Mouse (Mus musculus) cerebellum, adult 11-12 months (tissue): Measurements from ENCODE around the gene Thbd.

ENCODE experiments used
- DNase-seq: peaks from one replicate; pipeline ENCODE4 v3.0.0; 2022

Gene Thbd

DNA sequence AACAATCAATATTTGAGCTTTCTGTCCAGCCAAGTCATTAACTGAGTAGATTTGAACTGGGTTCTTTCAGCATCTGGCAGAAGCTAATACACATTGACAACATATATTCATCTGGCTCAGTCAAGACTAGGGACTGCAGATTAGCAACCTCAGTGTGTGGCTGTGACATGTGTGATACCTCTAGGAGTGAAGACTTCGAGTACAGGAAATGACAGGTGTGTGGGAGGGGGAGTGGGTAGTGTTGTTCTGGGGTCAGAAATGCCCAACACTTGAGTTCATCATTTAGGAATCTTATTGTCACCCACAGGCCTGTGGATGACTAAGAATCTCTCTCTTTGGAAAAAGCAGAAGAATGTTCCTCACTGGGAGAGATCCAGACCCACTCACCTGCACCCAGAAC is 13.1 kb upstream of the Thbd start:
- DNase-seq, result no peak

DNA sequence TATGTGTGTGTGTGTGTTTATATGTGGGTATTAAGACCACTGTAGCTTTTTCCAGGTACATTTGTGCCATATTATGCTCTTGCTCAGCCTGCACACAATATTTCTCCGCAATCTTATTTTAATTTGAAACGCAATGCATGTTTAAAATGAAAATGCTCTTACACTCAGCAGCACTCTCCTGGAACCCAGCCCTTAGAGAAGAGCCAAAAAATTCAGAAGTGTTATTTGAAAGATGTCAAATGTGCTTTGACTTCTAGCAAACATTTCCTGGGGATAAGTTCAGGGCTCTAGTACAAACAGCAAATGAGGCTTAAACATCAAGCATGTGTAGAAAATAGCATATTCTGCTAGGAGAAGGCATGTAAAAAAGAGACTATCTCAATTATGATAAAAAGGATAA is 11.8 kb upstream of the Thbd start:
- DNase-seq, result no peak

DNA sequence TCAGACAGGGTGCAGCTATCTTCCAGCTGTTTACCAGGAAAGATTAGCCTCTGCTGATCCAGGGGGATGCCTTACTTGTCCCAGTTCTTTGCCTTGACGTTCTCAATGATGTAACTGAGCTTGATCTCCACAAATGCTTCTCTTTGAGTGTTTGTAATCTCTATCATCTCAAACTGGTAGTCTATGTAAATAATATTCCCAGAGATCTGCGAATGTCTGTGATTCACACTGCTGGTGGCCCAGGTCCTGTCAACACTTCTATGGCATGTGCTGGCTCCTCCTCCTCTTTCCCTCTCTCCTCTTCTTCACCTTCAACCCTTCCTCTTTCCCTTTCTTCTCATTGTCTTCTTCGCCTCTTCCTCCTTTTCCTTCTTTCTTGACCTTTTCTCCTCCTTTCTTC is 11.2 kb upstream of the Thbd start:
- no peak for DNase-seq

DNA sequence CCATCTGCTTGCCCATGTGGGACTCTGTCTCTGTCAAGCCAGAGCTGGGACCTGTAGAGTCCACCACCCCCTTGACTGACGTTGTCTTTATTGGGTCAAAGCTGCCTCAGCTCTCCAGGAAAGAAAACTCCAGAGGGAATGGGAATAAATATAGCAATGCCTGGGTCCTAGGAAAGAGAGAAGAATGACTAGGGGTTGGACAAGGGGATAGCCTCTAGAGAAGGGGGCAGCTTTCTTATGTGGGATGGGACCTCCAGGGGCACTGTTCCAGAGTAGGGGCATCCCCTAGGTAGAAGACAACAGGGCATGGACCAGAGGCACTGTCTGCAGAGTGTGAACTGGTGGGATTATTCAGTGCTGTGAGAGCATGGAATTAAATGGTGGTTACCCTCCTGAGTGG is 1.8 kb upstream of the Thbd start:
- no peak for DNase-seq

DNA sequence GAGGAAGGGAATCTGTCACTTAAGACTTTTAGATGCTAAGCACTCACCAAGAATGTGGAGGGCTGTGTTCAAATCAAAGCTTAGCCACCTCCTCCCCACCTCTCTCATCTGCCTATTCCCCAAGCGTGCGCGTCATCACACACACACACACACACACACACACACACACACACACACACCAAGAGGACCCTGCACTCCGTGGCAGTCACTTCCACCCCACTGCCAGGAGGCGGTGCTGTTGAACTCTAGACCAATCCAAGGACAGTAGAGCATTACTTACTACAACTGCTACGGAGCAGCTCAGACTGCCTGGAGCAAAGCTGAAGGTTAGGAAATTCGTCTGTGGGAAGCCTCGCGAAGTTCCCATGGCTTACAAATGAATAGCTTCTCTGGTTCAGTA is 1.2 kb upstream of the Thbd start:
- DNase-seq, result no peak

DNA sequence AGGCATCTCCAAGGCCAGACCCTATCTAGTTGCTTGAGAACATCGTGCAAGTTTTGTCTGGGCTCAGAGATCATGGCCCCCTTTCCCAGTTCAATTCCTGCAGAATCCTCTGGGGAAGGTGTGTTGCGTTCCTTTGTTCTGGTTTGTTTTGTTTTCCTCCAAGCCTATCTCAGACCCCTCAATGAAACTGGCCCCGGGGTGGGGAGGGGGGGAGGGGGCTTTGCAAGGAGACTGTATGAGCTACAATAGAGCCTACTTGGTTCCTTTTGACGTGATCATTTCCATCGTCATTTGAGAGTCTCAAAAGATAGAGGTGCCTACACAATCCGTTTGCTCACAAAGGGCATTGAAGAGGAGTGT is 753 bp upstream of the Thbd start:
- no peak for DNase-seq

DNA sequence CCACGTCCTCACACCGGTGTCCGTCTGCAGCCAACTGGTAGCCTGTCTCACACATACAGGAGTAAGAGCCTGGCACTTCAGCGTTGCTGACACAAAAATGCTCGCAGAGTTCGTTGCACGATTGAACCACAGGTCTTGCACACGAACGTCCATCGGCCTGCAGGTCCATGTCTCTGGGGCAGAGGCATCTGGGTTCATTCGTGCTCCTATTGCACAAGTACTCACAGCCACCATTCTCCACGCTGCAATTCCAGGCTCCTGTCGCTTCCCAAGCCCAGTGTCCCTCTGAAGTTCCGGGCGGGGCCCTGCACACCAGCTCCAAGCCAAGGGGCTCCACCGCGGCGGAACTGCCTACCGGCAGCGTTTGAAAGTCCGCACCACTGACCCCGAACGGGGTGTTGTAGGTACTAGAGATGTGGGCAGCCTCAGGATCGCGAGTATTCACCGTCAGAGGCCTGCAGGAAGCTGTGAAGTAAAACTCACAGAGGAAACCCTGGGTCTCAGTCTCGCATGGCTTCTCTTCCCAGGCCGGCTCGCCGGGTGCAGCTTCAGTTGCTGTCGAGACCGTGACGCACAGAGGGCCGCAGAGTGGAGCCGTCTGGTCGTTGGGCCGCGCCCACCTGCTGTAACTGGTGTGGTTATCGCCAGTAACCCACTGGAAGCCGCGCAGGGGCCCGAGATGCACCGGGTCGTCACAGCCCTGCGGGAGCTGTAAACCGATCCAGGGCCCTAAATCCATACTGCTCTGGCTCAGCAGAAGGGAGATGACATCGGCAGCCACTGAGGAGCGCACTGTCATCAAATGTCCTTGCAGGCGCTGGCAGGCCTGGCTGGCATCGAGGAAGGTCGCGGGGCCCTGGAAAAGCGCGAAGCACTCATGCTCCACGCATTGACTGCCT is 768 bp downstream of the Thbd start:
- DNase-seq, result no peak

DNA sequence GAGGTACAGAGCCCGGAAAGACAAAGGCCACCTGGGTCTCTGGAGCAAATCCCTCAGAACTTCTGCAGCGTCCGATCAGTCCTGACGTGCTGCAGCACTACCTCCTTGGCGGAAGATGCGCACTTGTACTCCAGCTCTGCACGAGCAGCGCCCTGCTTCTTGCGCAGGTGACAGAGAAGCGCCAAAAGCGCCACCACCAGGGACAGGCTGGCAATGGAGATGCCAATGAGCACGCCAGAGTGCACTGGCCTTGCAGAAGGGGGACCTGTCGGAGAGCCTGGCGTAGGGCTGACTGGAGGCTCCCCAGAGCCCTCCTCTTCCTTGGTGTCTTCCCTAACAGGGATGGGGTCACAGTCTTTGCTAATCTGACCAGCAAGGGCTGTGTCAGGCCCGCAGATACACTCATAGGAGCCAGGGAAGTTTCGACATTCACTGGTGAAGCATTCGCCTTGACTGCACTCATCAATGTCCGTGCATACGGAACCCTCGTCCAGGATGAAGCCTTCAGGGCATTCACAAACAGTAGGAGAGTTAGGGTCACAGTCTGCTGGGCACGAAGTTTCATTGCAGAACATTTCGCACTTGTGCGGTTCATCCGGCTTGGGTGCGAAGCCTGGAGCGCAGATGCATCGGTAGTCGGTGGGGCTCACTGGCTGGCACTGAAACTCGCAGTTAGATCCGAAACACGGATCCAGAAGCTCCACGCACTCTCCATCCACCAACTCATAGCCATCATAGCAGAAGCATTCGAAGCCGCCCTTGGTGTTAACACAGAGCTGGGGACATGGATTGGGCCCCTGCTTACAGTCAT is 1.6 kb downstream of the Thbd start:
- DNase-seq, result no peak

DNA sequence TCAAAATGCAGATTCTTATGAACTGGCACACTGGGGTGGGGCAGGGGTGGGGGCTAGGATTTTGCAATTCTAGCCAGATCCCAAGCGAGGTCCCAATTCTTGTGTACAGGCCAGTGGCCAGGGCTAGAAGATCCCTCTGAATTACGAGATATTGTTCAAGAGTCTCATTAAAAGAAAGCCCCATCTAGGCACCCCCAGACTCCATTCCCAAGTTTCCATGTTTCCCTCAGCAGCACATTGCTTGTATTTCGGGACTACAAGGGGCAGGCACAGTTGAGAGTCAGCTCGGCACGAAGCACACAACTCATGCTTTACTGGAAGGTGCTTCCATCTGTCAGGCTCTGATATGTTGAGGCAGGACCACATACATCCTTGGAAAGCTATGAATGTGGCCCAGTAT is 3.1 kb downstream of the Thbd start:
- DNase-seq, result no peak

DNA sequence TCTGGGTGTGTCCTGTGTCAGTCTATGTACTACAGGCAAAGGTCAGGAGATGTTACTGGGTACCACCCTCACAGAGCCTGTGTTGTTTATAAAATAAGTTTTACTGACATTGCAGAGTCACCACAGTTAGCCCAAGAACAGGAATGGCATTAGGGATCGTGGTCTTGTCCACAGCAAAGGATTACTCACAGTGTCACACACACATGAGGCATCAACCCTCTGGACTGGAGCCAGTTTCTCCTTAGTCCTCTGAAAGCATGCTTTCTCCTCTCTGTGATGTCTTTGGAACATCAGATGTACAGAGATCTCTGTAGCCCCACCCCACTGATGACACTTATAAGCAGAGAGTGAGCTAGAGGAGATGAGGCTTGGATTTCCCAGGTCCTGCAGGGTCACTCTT is 5.8 kb downstream of the Thbd start:
- no peak for DNase-seq

DNA sequence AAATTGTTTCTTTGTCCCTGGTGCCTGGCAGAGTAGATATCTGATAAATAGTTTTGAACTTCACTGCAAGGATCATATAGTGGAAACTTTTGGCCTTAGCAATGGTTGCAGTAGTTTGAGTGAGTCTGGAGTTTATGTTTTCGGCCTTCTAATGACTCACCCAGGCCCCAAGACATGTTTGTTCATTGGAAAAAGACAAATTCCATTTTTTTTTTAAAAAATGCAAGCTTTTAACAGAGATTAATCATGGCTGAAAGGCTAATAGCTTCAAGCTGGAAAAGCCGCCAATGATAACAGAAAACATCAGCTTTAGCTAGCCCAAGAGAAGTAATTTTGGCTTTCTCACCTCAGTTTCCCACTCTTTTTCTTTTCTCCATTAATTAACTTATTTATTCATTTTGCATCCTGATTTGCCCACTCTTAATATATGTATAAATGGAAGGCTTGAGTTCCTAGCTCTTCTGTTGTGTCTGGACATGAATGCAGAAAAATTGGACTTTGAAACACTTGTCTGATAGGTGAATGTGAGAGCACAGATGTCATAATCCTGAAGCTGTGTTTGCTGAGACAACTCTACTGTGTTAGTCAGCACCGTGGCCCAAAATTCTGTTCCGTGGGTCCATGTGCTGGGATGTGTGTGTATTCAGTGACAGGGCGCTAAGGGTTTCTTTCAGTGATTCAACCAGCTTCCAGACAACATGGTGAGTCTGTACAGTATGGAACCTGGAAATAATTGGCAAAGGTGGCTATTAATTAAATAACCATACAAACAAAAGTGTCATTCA is 8.9 kb downstream of the Thbd start:
- no peak for DNase-seq

DNA sequence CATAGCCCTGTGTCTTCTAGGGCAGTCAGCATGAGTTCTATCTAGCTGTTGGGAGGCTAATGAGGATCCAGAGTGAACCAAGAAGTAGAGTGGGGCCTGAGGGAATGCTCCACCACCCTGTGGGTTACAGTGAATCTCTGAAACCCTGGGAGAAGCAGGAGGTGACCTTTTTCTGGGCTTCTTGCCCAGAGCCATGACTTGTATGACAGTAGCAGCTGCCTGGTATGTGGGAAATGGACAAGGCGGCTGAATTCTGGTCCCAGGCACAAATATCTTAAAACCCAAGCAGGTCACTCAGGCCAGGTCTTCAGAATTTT is 10.2 kb downstream of the Thbd start:
- no peak for DNase-seq

DNA sequence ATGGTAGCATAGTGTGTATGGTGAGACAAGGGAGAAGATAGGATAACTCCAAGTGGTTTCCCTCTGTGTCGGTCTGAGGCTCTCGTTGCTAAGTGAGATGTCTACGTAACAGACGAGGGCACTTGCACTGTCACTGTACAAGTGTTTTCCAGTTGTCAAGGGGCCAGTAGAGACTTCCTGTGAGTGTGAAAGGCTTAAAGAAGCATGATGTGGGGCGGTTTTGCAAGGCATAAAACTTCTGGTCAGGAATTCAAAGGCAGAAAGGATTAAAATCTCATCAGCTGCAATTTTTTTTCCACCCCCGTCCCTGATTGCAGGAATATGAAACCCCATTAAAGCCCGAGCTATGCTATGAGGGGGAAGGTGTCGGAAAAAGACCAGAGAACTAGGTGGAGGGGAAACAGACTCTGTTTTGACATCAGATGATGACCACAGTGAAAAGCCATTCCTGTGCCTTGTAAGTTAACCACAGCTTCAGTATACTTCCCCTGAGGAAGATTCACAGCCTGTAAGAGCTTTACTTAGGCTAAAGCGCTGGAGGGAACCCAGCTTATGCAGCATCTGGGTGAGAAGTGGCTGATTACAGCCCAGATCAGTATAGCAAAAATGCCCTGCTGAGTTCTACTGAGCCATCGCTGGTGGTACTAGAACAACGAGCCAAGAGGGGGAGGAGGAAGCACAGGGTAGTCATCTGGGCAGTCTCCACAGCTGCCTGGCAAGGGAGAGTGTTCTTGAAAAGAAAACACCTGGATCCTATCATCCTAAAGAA is 10.8 kb downstream of the Thbd start:
- no peak for DNase-seq

DNA sequence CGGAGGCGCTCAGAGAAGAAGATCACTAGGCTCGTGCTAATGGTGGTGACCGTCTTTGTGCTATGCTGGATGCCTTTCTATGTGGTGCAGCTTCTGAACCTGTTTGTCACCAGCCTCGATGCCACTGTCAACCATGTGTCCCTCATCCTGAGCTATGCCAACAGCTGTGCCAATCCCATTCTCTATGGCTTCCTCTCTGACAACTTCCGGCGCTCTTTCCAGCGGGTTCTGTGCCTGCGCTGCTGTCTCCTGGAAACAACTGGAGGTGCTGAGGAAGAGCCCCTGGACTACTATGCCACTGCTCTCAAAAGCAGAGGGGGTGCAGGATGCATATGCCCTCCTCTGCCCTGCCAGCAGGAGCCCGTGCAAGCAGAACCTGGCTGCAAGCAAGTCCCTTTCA is 11.8 kb downstream of the Thbd start:
- no peak for DNase-seq

DNA sequence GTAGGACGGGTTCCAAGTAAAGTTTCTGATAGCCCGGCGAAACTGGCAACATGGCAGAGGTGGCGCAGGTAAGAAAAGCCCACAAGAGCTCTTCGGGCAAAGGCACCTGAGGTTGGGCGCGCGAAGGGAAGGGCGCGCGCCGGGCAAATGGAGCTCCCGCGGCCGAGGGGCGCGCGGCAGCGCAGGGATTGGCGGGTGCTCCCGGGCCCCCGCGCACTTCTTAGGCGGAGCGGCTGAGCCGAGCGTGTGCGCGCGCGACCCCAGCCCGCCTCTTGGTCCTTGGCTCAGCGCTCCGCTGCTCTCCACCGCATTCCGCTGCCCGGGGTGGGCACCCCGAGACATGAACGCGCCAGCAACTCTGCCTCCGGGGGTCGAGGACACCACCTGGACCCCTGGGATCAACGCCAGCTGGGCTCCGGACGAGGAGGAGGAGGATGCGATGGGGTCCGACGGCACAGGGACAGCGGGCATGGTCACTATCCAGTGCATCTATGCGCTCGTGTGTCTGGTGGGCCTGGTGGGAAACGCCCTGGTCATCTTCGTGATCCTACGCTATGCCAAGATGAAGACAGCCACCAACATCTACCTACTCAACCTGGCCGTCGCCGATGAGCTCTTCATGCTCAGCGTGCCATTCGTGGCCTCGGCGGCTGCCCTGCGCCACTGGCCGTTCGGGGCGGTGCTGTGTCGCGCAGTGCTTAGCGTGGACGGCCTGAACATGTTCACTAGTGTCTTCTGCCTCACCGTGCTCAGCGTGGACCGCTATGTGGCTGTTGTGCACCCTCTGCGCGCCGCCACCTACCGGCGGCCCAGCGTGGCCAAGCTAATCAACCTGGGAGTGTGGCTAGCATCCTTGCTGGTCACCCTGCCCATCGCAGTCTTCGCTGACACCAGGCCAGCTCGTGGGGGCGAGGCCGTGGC is 12.6 kb downstream of the Thbd start, which contains the start of gene Sstr4:
Sstr4 (plus strand) TSS at position 214 of the 921 bp plus-strand sequence.
- DNase-seq, result no peak

DNA sequence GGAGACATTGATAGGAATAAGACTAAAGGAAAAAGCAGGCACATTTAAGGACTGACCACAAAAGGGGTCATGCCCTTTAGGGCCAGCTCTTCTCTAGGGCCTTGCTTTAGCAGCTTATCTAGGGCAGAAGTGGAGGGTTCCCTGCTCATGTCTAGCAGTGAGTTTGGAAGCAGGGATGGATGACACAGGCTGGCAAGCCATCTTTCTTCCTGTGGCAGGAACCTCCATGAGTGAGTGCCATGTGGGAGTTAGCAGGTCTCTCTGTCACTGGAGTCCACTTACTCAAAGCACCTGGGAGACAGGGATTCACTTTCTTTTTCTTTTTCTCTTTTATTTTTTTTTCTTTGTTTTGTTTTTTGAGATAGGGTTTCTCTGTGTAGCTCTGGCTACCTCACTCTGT is 14.1 kb downstream of the Thbd start:
- DNase-seq, result no peak

DNA sequence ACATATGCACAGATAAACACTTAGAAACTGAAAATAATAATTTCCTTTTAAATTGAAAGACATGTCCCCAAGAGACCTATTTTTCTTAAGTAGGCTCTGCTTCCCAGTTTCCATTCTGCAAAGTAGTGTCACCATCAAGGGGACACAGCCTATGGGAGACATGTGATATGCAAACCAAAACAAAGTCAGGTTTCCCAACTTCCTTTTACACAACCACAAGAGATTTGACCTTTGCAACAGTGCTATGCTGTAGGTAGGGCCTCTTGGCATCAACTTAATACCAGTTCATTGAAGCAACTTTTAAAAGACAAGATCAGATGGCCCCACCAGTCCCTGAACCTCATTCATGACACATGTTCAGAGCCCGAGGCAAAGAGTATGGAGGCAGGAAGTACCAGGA is 14.8 kb downstream of the Thbd start:
- no peak for DNase-seq

DNA sequence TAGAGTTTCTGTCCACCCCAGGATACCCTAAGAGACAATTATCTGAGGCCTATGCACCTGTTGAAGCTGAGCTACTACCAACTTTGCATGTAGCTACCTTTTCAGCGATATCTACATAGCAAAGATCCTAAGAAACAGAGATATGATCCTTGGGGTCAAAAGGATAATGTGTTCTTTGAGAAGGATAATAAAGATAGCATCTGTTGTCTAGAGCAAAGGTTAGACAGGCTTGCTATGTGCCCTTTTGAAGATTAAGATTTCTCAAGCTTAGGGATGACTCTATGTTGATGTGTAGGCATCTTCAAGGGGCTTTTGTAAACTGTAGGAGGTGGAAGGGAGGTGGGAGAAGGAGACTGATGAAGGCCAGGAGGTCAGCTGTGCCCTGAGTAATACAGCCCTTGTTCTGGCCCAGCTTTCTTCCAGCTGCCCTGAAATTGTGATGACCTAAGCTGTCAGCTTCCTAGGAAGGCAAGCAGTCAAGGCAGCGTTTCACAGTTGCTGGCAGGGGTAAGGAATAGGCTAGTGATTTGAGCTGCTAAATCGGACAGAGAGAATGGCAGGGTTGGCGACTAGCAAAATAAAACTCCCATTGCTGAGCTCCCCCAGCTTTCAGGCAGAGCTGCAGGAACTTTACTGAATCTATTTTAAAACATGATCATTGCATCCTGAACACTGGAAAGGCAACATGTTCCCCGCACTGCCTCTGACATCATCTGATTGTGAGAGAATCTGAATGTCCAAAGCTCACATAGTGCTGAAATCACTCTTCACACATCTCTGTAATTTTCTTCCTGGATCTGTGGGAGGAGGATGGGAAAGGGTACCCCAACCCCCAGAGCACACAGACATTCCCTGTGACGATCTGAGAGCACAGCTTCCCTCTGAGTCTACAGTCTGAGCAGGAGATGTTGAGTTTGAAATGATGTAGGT is 20.1 kb downstream of the Thbd start:
- DNase-seq, result no peak

DNA sequence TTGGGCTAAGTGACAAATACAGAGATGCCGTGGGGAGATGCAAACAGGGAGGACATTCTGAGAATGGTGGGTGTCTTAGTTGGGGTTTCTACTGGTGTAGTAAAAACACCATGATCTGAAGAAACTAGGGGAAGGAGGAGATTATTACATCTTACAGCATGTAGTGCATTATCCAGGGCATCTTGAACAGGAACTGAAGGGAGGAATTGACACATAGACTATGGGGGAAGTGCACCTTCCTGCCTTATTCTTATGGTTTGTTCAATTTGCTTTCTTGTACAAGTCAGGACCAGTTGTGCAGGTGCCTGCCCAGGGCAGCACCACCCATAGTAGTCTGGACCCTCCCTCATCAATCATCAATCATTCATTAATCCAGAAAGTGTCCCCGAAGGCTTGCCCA is 21.1 kb downstream of the Thbd start:
- DNase-seq, result no peak

DNA sequence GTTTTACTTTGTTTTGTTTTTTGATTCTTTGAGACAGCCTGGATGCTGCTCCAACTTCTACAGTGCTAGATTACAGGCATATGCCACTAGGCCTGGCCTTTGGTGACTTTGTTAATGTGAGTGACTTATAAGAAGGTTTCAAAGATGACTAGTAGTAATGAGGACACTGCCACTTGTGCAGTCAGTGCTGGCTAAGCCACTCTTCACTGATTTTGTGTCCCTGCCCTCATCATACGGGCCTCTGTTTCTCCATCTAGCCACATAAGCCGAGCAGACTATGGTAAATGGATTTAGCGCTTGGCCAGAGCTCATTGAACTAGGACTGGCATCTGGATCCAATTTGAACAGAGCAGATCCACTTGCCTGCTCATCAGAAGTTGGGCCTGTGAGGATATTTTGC is 21.5 kb downstream of the Thbd start:
- no peak for DNase-seq

DNA sequence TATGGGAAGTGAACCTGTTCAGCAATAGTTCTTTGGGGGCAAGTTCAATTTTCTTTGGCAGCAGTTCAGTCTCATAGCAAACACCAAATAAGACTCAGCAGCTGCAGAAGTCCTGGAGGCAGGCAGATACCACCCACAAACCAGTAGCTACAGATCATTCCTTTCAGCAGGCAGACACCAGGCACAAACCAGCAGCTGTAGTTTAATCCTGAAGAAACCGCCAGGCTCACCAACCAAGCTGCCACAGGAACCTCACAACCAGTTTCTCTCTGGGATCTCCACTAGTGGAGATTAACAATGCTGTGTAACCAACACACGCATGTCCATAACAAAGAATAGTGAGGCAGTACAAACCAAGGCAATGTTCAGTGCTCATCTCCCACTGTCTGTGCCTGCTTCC is 26.9 kb downstream of the Thbd start:
- no peak for DNase-seq
